Mouse (Mus musculus) liver, adult 10 weeks (tissue): ENCODE measurements around the gene Xkr8. TPM values are rescaled to one million over a fixed set of nuclear protein-coding genes. Genes with fewer than 3 reads are reported as not detected.

Source experiments
- polyA plus RNA-seq: library from polyadenylated mRNA; stranded (reverse); fragments of 350-450 nt; fragmentation: Illumina TruSeq; extraction: RNeasy Lipid Tissue Mini Kit (QIAGEN cat#74804); gene quantifications from one replicate; pipeline ENCODE4 v1.2.3, GENCODE M21; 2014; ENCODE audit warnings: low read depth, low replicate concordance

The Xkr8 gene
- 2.4 TPM for polyA plus RNA-seq

GRCm38 (mm10) chr4:132732148-132732684 is at the start of gene Xkr8:
Gene Xkr8 (minus strand): TSS chr4:132732546.

DNA sequence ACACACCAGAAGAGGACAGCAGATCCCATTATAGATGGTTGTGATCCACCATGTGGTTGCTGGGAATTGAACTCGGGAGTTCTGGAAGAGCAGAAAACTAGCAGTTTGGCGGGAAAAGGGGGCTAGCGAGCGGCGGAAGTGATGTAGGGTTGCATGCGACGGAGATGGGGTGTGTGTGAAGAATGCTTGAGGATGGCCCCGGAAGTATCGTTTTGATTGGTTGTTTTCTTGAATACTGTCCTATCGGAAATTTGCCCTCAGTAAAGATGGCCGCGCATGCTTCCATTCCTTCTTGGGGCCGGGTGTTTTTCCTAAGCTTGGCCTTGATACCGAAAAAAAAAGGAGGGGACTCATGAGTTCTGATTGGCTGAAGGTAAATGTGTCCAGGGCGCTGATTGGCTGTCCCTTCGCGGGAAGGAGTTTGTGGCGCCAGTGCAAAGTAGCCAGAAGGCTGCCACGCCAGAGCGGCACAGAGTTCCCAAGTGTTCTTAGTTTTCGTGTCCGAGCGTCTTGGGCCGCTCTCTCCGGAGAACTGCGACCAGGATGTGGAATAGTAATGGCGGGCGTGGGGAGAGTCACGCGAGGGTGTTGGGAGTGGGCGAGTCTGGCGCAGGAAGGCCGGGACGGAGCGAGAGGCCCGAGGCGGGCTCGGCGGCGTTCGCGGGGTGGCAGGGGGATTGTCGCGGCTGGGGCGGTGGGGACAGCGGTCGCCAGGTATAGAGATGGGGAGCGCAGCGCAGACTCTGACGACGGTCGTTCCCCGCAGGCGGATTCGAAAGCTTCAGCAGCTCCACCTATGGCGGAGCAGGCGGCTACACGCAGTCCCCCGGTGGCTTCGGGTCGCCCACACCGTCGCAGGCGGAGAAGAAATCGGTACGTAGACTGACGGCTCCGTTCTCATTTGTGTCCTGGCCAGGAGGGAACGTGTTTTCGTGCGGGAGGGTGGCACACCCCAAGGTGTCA is 35.8 kb upstream of the Xkr8 start, which contains the start of gene Rpa2:
TSS of gene Rpa2 (plus strand) at position 419 of the 963 bp plus-strand sequence.

DNA sequence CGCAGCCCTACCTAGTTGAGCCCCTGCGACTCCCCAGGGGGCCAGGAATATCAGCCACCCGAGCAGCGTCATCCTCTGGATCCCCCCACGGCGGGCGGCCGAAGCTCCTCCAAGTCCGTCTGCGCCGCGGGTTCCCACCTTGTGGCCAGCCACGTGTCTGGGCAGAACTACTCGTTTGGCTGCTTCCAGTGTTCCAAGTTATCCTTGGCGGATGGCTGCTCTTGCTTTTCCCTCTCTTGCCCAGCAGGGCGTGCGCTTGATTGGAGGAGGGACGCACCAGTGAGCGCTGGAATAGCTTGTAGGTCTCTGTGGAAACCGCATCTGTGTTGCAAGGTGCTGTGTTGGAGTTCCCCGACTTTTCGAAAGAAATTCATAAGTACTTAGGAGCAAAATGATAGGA is 24.6 kb upstream of the Xkr8 start, which contains the start of gene Smpdl3b:
TSS of gene Smpdl3b (minus strand) at position 279 of the 400 bp plus-strand sequence.

Other genes starting within 250 kb of the Xkr8 start
- gene Sesn2, start 222.0 kb downstream of the Xkr8 start, polyA plus RNA-seq = 0.58 TPM
- gene Atpif1, start 198.9 kb downstream of the Xkr8 start, polyA plus RNA-seq = 61.3 TPM
- 68.5 TPM for gene Dnajc8, start 197.0 kb downstream of the Xkr8 start, polyA plus RNA-seq
- 0.19 TPM for gene Ptafr, start 168.5 kb downstream of the Xkr8 start, polyA plus RNA-seq
- gene Eya3, start 93.6 kb downstream of the Xkr8 start, polyA plus RNA-seq = 9.5 TPM
- gene Smpdl3b, start 24.7 kb upstream of the Xkr8 start, polyA plus RNA-seq = not detected
- 2.4 TPM for gene Rpa2, start 35.8 kb upstream of the Xkr8 start, polyA plus RNA-seq
- 0.58 TPM for gene Themis2, start 63.8 kb upstream of the Xkr8 start, polyA plus RNA-seq
- gene Ppp1r8, start 110.6 kb upstream of the Xkr8 start, polyA plus RNA-seq = 5.2 TPM
- gene Stx12, start 152.0 kb upstream of the Xkr8 start, polyA plus RNA-seq = 33.1 TPM
- 10.5 TPM for gene Fam76a, start 190.0 kb upstream of the Xkr8 start, polyA plus RNA-seq
- 0.72 TPM for gene Fgr, start 241.5 kb upstream of the Xkr8 start, polyA plus RNA-seq